Mouse (Mus musculus) midbrain, embryonic 14.5 days (tissue): Measurements from ENCODE around the gene Mef2a. TPM values are rescaled to one million over a fixed set of nuclear protein-coding genes. Genes with fewer than 3 reads are reported as not detected.

Source experiments
- ATAC-seq: fragments of 200-750 bp; cut with Nextera tagmentation; 2 replicates; pipeline ENCODE4 v1.8.0; 2017; ENCODE audit warnings: moderate number of reproducible peaks, moderate library complexity; ENCODE audit not compliant: low FRiP score, low TSS enrichment
- DNase-seq: peaks from one replicate; pipeline ENCODE4 v3.0.0-alpha.2; 2015
- H3K27ac ChIP-seq: fragments of 300-500 bp; sonication (generic); replicated peaks from 2 replicates; pipeline ENCODE4 v1.5.1; 2014; ENCODE audit warnings: mild to moderate bottlenecking, low read depth, low read length, moderate library complexity
- H3K27me3 ChIP-seq: fragments of 300-500 bp; sonication (generic); 2 replicates; pipeline ENCODE4 v1.6.1; 2014; ENCODE audit warnings: low read length, control low read depth, mixed read lengths; ENCODE audit not compliant: control insufficient read depth, insufficient read depth
- H3K36me3 ChIP-seq: fragments of 300-500 bp; sonication (generic); 2 replicates; pipeline ENCODE4 v1.6.1; 2014; ENCODE audit warnings: low read length, control low read depth; ENCODE audit not compliant: control insufficient read depth, insufficient read depth
- H3K4me1 ChIP-seq: fragments of 300-500 bp; sonication (generic); 2 replicates; pipeline ENCODE4 v1.6.1; 2014; ENCODE audit warnings: mild to moderate bottlenecking, antibody characterized with exemption, low read length, control low read depth; ENCODE audit not compliant: control insufficient read depth, insufficient read depth
- H3K4me2 ChIP-seq: fragments of 300-500 bp; sonication (generic); 2 replicates; pipeline ENCODE4 v1.6.1; 2014; ENCODE audit warnings: mild to moderate bottlenecking, low read length, moderate library complexity
- H3K4me3 ChIP-seq: fragments of 300-500 bp; sonication (generic); replicated peaks from 2 replicates; pipeline ENCODE4 v1.5.1; 2014; ENCODE audit warnings: low read depth, low read length
- H3K9ac ChIP-seq: fragments of 300-500 bp; sonication (generic); replicated peaks from 2 replicates; pipeline ENCODE4 v1.6.1; 2014; ENCODE audit warnings: mild to moderate bottlenecking, low read length, moderate library complexity
- H3K9me3 ChIP-seq: fragments of 300-500 bp; sonication (generic); 2 replicates; pipeline ENCODE4 v1.6.1; 2016; ENCODE audit warnings: low read length, control low read depth, mixed read lengths; ENCODE audit not compliant: control insufficient read depth
- WGBS: fragments of 180-500 bp; shearing (Covaris S2); extraction: QIAGEN DNeasy Blood & Tissue Kit; methylation state at CpG from one replicate; pipeline ENCODE4 v1.1.7; 2014; 5-methylcytosine and 5-hydroxymethylcytosine counted together
- polyA plus RNA-seq: library from polyadenylated mRNA; unstranded; fragments of >200 nt; fragmentation: Nextera tagmentation; extraction: Ambion mirVana; gene quantifications from 2 replicates; pipeline ENCODE4 v1.2.1, GENCODE M21; 2014

The Mef2a gene
- polyA plus RNA-seq, 1 experiment from 2014 or later: 45.2 TPM

- DNase-seq: peak; percentile 66
- whole genome bisulfite sequencing: 54% methylated on average over 3 of the region's 3 CpGs
- H3K9me3 ChIP-seq: no peaks in the 10 kb centered on the region
- no peak overlapping the region; the same call in 1 of the 2 replicates for H3K27ac ChIP-seq
- H3K4me1 ChIP-seq: peaks cover 6% of the 10 kb centered on the region; the same call in 1 of the 2 replicates
- no peak overlapping the region for H3K4me2 ChIP-seq
- no peak overlapping the region for H3K4me3 ChIP-seq
- H3K9ac ChIP-seq: no peak overlapping the region
- no peaks in the 10 kb centered on the region for H3K27me3 ChIP-seq
- no peak for ATAC-seq
- H3K36me3 ChIP-seq: peaks cover 45% of the 10 kb centered on the region
Observed at GRCm38 (mm10) chr7:67230221-67230620, 142.4 kb downstream of the Mef2a start.

- DNase-seq: no peak
- H3K9ac ChIP-seq: no peak overlapping the region
- H3K4me1 ChIP-seq: peaks cover 6% of the 10 kb centered on the region; the same call in 1 of the 2 replicates
- no peaks in the 10 kb centered on the region for H3K9me3 ChIP-seq
- H3K27me3 ChIP-seq: no peaks in the 10 kb centered on the region
- H3K4me3 ChIP-seq: no peak overlapping the region
- H3K36me3 ChIP-seq: peaks cover 45% of the 10 kb centered on the region
- no peak overlapping the region for H3K4me2 ChIP-seq
- WGBS: 88% methylated on average over 3 of the region's 3 CpGs
- H3K27ac ChIP-seq: no peak overlapping the region
- ATAC-seq: no peak
Observed at GRCm38 (mm10) chr7:67229701-67230100, 143.0 kb downstream of the Mef2a start.

GRCm38 (mm10) chr7:67228891-67229602, 143.6 kb downstream of the Mef2a start:
- Histone ChIP-seq H3K36me3 (peaks cover 43% of the 10 kb centered on the region), H3K4me1 (peaks cover 7% of the 10 kb centered on the region), H3K27me3 (no peaks in the 10 kb centered on the region), H3K27ac (no peak overlapping the region), H3K9me3 (no peaks in the 10 kb centered on the region), H3K4me3 (no peak overlapping the region), H3K4me2 (no peak overlapping the region), H3K9ac (no peak overlapping the region)
- ATAC-seq: no peak
- 80% methylated on average over 5 of the region's 5 CpGs for WGBS
- peak; percentile 50 for DNase-seq

GRCm38 (mm10) chr7:67228390-67228789, 144.3 kb downstream of the Mef2a start:
- DNase-seq (no peak), ATAC-seq (no peak)
- peaks cover 14% of the 10 kb centered on the region for H3K4me1 ChIP-seq
- H3K9me3 ChIP-seq: no peaks in the 10 kb centered on the region
- H3K9ac ChIP-seq: no peak overlapping the region
- whole genome bisulfite sequencing: 75% methylated on average over 3 of the region's 3 CpGs
- H3K36me3 ChIP-seq: peaks cover 42% of the 10 kb centered on the region
- H3K4me2 ChIP-seq: no peak overlapping the region
- H3K27ac ChIP-seq: no peak overlapping the region
- no peaks in the 10 kb centered on the region for H3K27me3 ChIP-seq
- no peak overlapping the region for H3K4me3 ChIP-seq

- no peak overlapping the region for H3K4me2 ChIP-seq
- peaks cover 19% of the 10 kb centered on the region for H3K4me1 ChIP-seq
- H3K36me3 ChIP-seq: peaks cover 41% of the 10 kb centered on the region
- no peak for DNase-seq
- H3K27ac ChIP-seq: no peak overlapping the region
- H3K27me3 ChIP-seq: no peaks in the 10 kb centered on the region
- WGBS: 76% methylated on average over 1 of the region's 1 CpGs
- ATAC-seq: no peak
- no peak overlapping the region for H3K9ac ChIP-seq
- no peaks in the 10 kb centered on the region for H3K9me3 ChIP-seq
- no peak overlapping the region for H3K4me3 ChIP-seq
Observed at GRCm38 (mm10) chr7:67227538-67227937, 145.1 kb downstream of the Mef2a start.

- H3K9ac ChIP-seq: no peak overlapping the region
- no peaks in the 10 kb centered on the region for H3K27me3 ChIP-seq
- H3K4me1 ChIP-seq: peaks cover 25% of the 10 kb centered on the region
- no peaks in the 10 kb centered on the region for H3K9me3 ChIP-seq
- no peak overlapping the region for H3K4me2 ChIP-seq
- DNase-seq (no peak), ATAC-seq (no peak)
- H3K36me3 ChIP-seq: peaks cover 31% of the 10 kb centered on the region
- 93% methylated on average over 15 of the region's 15 CpGs for WGBS
- no peak overlapping the region for H3K27ac ChIP-seq
- no peak overlapping the region for H3K4me3 ChIP-seq
Observed at GRCm38 (mm10) chr7:67225943-67226625, 146.6 kb downstream of the Mef2a start.

- WGBS: 3% methylated on average over 31 of the region's 31 CpGs
- ATAC-seq: peak; percentile 99
- DNase-seq: peak; percentile 97
Observed at GRCm38 (mm10) chr7:67222220-67222862, 150.3 kb downstream of the Mef2a start, which contains the start of gene Lysmd4. TSS of gene Lysmd4 (plus strand) at chr7:67222544.

GRCm38 (mm10) chr7:67217025-67217424, 155.6 kb downstream of the Mef2a start:
- WGBS: 71% methylated on average over 3 of the region's 3 CpGs
- no peak for ATAC-seq
- Histone ChIP-seq H3K4me1 (0 out of 2 replicates have a peak, but pooled peaks cover 6% of the 10 kb centered on the region), H3K27me3 (no peaks in the 10 kb centered on the region), H3K9ac (no peak overlapping the region), H3K4me2 (no peak overlapping the region), H3K4me3 (no peak overlapping the region), H3K27ac (no peak overlapping the region), H3K36me3 (no peaks in the 10 kb centered on the region), H3K9me3 (no peaks in the 10 kb centered on the region)
- peak; percentile 59 for DNase-seq

More at GRCm38 (mm10) chr7:67222220-67222862, 150.3 kb downstream of the Mef2a start, which contains the start of gene Lysmd4:
- H3K9ac ChIP-seq: peak within 1 kb of the TSS; percentile 79
- peak within 1 kb of the TSS; percentile 55 for H3K27ac ChIP-seq
- H3K36me3 ChIP-seq: peaks cover 29% of the 10 kb centered on the region
- H3K4me2 ChIP-seq: peak within 1 kb of the TSS; percentile 79
- no peaks in the 10 kb centered on the region for H3K9me3 ChIP-seq
- H3K4me3 ChIP-seq: peak within 1 kb of the TSS; percentile 60
- H3K27me3 ChIP-seq: no peaks in the 10 kb centered on the region
- H3K4me1 ChIP-seq: peaks cover 19% of the 10 kb centered on the region
